Mouse (Mus musculus) hindbrain, embryonic 14.5 days (tissue): Measurements from ENCODE around the gene Mypn. TPM values are rescaled to one million over a fixed set of nuclear protein-coding genes. Genes with fewer than 3 reads are reported as not detected.

Experiments
- ATAC-seq: fragments of 200-750 bp; cut with Nextera tagmentation; 2 replicates; pipeline ENCODE4 v1.8.0; 2017; ENCODE audit warnings: moderate number of reproducible peaks, mild to moderate bottlenecking, moderate TSS enrichment, moderate library complexity; ENCODE audit not compliant: low FRiP score
- DNase-seq: peaks from one replicate; pipeline ENCODE4 v3.0.0-alpha.2; 2015; ENCODE audit warnings: low spot score
- H3K27ac ChIP-seq: fragments of 300-500 bp; sonication (generic); 2 replicates; pipeline ENCODE4 v1.5.1; 2014; ENCODE audit warnings: mild to moderate bottlenecking, moderate library complexity
- H3K27me3 ChIP-seq: fragments of 300-500 bp; sonication (generic); 2 replicates; pipeline ENCODE4 v1.6.1; 2014; ENCODE audit warnings: mild to moderate bottlenecking, low read length, mixed read lengths; ENCODE audit not compliant: control insufficient read depth, insufficient read depth
- H3K36me3 ChIP-seq: fragments of 300-500 bp; sonication (generic); replicated peaks from 2 replicates; pipeline ENCODE4 v1.6.1; 2014; ENCODE audit not compliant: control insufficient read depth, insufficient read depth
- H3K4me1 ChIP-seq: fragments of 300-500 bp; sonication (generic); replicated peaks from 2 replicates; pipeline ENCODE4 v1.6.1; 2014; ENCODE audit warnings: antibody characterized with exemption, low read length, mixed read lengths; ENCODE audit not compliant: control insufficient read depth, insufficient read depth
- H3K4me2 ChIP-seq: fragments of 300-500 bp; sonication (generic); replicated peaks from 2 replicates; pipeline ENCODE4 v1.6.1; 2014; ENCODE audit warnings: mild to moderate bottlenecking, moderate library complexity
- H3K4me3 ChIP-seq: fragments of 300-500 bp; sonication (generic); replicated peaks from 2 replicates; pipeline ENCODE4 v1.5.1; 2014; ENCODE audit warnings: mild to moderate bottlenecking, low read length
- H3K9ac ChIP-seq: fragments of 300-500 bp; sonication (generic); 2 replicates; pipeline ENCODE4 v1.6.1; 2014
- H3K9me3 ChIP-seq: fragments of 300-500 bp; sonication (generic); 2 replicates; pipeline ENCODE4 v1.6.1; 2016; ENCODE audit warnings: low read length; ENCODE audit not compliant: control insufficient read depth
- WGBS: fragments of 180-500 bp; shearing (Covaris S2); extraction: QIAGEN DNeasy Blood & Tissue Kit; methylation state at CpG from one replicate; pipeline ENCODE4 v1.1.7; 2014; 5-methylcytosine and 5-hydroxymethylcytosine counted together
- polyA plus RNA-seq: library from polyadenylated mRNA; unstranded; fragments of >200 nt; fragmentation: Nextera tagmentation; extraction: Ambion mirVana; gene quantifications from 2 replicates; pipeline ENCODE4 v1.2.1, GENCODE M21; 2014

Gene Mypn
- polyA plus RNA-seq, 1 experiment from 2014 or later = 0.68 TPM

- no peak overlapping the region for H3K4me3 ChIP-seq
- H3K9ac ChIP-seq = no peak overlapping the region
- no peaks in the 10 kb centered on the region for H3K9me3 ChIP-seq
- 88% methylated on average over 2 of the region's 2 CpGs for WGBS
- peaks cover 12% of the 10 kb centered on the region for H3K4me1 ChIP-seq
- no peaks in the 10 kb centered on the region for H3K36me3 ChIP-seq
- DNase-seq (no peak), ATAC-seq (no peak)
- H3K27ac ChIP-seq = no peak overlapping the region
- no peak overlapping the region for H3K4me2 ChIP-seq
- H3K27me3 ChIP-seq = no peaks in the 10 kb centered on the region
These were observed 36.1 kb upstream of the Mypn start for GRCm38 (mm10) chr10:63239848-63240247.

- Histone ChIP-seq H3K4me3 (no peak overlapping the region), H3K27ac (no peak overlapping the region), H3K4me1 (peaks cover 8% of the 10 kb centered on the region), H3K4me2 (no peak overlapping the region), H3K9ac (no peak overlapping the region), H3K9me3 (no peaks in the 10 kb centered on the region), H3K27me3 (no peaks in the 10 kb centered on the region), H3K36me3 (no peaks in the 10 kb centered on the region)
- ATAC-seq = no peak
- whole genome bisulfite sequencing = 80% methylated on average over 4 of the region's 4 CpGs
- DNase-seq = no peak
These were observed 34.3 kb upstream of the Mypn start for GRCm38 (mm10) chr10:63238090-63238489.

- no peaks in the 10 kb centered on the region for H3K36me3 ChIP-seq
- H3K9me3 ChIP-seq = no peaks in the 10 kb centered on the region
- DNase-seq (no peak), ATAC-seq (no peak)
- H3K4me1 ChIP-seq = no peaks in the 10 kb centered on the region
- WGBS = 76% methylated on average over 2 of the region's 2 CpGs
- no peak overlapping the region for H3K4me2 ChIP-seq
- no peak overlapping the region for H3K9ac ChIP-seq
- H3K4me3 ChIP-seq = no peak overlapping the region
- no peaks in the 10 kb centered on the region for H3K27me3 ChIP-seq
- H3K27ac ChIP-seq = no peak overlapping the region
These were observed 33.5 kb upstream of the Mypn start for GRCm38 (mm10) chr10:63237206-63237605.

GRCm38 (mm10) chr10:63236663-63237062, 32.9 kb upstream of the Mypn start:
- DNase-seq = no peak
- H3K4me1 ChIP-seq = no peaks in the 10 kb centered on the region

GRCm38 (mm10) chr10:63235889-63236288, 32.1 kb upstream of the Mypn start:
- WGBS = 79% methylated on average over 8 of the region's 8 CpGs
- Histone ChIP-seq H3K4me3 (no peak overlapping the region), H3K27me3 (no peaks in the 10 kb centered on the region), H3K9me3 (no peaks in the 10 kb centered on the region), H3K36me3 (no peaks in the 10 kb centered on the region), H3K4me2 (no peak overlapping the region), H3K9ac (no peak overlapping the region), H3K27ac (no peak overlapping the region), H3K4me1 (no peaks in the 10 kb centered on the region)
- DNase-seq (no peak), ATAC-seq (no peak)

More at GRCm38 (mm10) chr10:63236663-63237062, 32.9 kb upstream of the Mypn start:
- H3K36me3 ChIP-seq = no peaks in the 10 kb centered on the region
- no peak overlapping the region for H3K27ac ChIP-seq
- H3K27me3 ChIP-seq = no peaks in the 10 kb centered on the region
- H3K9me3 ChIP-seq = no peaks in the 10 kb centered on the region
- no peak overlapping the region for H3K4me2 ChIP-seq
- H3K4me3 ChIP-seq = no peak overlapping the region
- WGBS = 95% methylated on average over 6 of the region's 6 CpGs
- no peak for ATAC-seq
- no peak overlapping the region for H3K9ac ChIP-seq

GRCm38 (mm10) chr10:63234133-63234532, 30.4 kb upstream of the Mypn start:
- 88% methylated on average over 5 of the region's 5 CpGs for WGBS
- Histone ChIP-seq H3K9ac (no peak overlapping the region), H3K36me3 (no peaks in the 10 kb centered on the region), H3K9me3 (no peaks in the 10 kb centered on the region), H3K4me1 (no peaks in the 10 kb centered on the region), H3K27ac (no peak overlapping the region), H3K27me3 (no peaks in the 10 kb centered on the region), H3K4me3 (no peak overlapping the region), H3K4me2 (no peak overlapping the region)
- ATAC-seq (no peak), DNase-seq (no peak)

- Histone ChIP-seq H3K27ac (no peak overlapping the region), H3K36me3 (no peaks in the 10 kb centered on the region), H3K4me3 (no peak overlapping the region), H3K4me2 (no peak overlapping the region), H3K9ac (no peak overlapping the region), H3K9me3 (no peaks in the 10 kb centered on the region), H3K27me3 (no peaks in the 10 kb centered on the region), H3K4me1 (no peaks in the 10 kb centered on the region)
- DNase-seq = no peak
- no peak for ATAC-seq
- 85% methylated on average over 5 of the region's 5 CpGs for WGBS
These were observed 27.9 kb upstream of the Mypn start for GRCm38 (mm10) chr10:63231630-63232029.

- H3K36me3 ChIP-seq = no peaks in the 10 kb centered on the region
- no peak overlapping the region for H3K9ac ChIP-seq
- DNase-seq (no peak), ATAC-seq (no peak)
- H3K27ac ChIP-seq = no peak overlapping the region
- no peak overlapping the region for H3K4me2 ChIP-seq
- H3K9me3 ChIP-seq = no peaks in the 10 kb centered on the region
- WGBS = 50% methylated on average over 3 of the region's 5 CpGs
- H3K27me3 ChIP-seq = no peaks in the 10 kb centered on the region
- H3K4me1 ChIP-seq = no peaks in the 10 kb centered on the region
- no peak overlapping the region for H3K4me3 ChIP-seq
These were observed 27.1 kb upstream of the Mypn start for GRCm38 (mm10) chr10:63230854-63231253.

GRCm38 (mm10) chr10:63230266-63230665, 26.5 kb upstream of the Mypn start:
- H3K4me3 ChIP-seq = no peak overlapping the region
- H3K9me3 ChIP-seq = no peaks in the 10 kb centered on the region
- H3K27ac ChIP-seq = no peak overlapping the region
- H3K9ac ChIP-seq = no peak overlapping the region
- ATAC-seq (no peak), DNase-seq (no peak)
- no peaks in the 10 kb centered on the region for H3K36me3 ChIP-seq
- no peaks in the 10 kb centered on the region for H3K4me1 ChIP-seq
- H3K4me2 ChIP-seq = no peak overlapping the region
- H3K27me3 ChIP-seq = no peaks in the 10 kb centered on the region
- WGBS = 87% methylated on average over 7 of the region's 7 CpGs

- Histone ChIP-seq H3K36me3 (no peaks in the 10 kb centered on the region), H3K4me1 (no peaks in the 10 kb centered on the region), H3K27me3 (no peaks in the 10 kb centered on the region), H3K9me3 (no peaks in the 10 kb centered on the region), H3K4me2 (no peak overlapping the region), H3K9ac (no peak overlapping the region), H3K27ac (no peak overlapping the region), H3K4me3 (no peak overlapping the region)
- WGBS = 79% methylated on average over 12 of the region's 12 CpGs
- no peak for ATAC-seq
- DNase-seq = no peak
These were observed 20.6 kb upstream of the Mypn start for GRCm38 (mm10) chr10:63224341-63224740.
